Mouse (Mus musculus) liver, adult 2 months (tissue): Measurements from ENCODE around the gene Rab15.

Experiments
- CTCF ChIP-seq: fragments of 200-500 bp; IDR thresholded peaks from 2 replicates; pipeline ENCODE4 v1.5.1; 2011; ENCODE audit warnings: low read depth, low read length, control low read depth
- POLR2A ChIP-seq: fragments of 200-500 bp; IDR thresholded peaks from 2 replicates; pipeline ENCODE4 v1.6.1; 2011; ENCODE audit warnings: low read length, control low read depth; ENCODE audit not compliant: insufficient read depth; ENCODE audit errors: extremely low read depth

- TF ChIP-seq CTCF, result no peak
- TF ChIP-seq POLR2A, result no peak
These were observed 17.5 kb downstream of the Rab15 start for GRCm38 (mm10) chr12:76805056-76805811.
